Mouse (Mus musculus) Patski (cell line): ENCODE measurements around the gene Parp16. TPM values are rescaled to one million over a fixed set of nuclear protein-coding genes. Genes with fewer than 3 reads are reported as not detected.

Experiments
- ATAC-seq: fragments of 100-300 bp; one replicate; pipeline ENCODE4 v1.8.0; 2021
- CTCF ChIA-PET: fragments of 350-600 bp; sonication (Branson Sonifier 250); formaldehyde crosslinking; loops from one replicate; lab custom pipeline; 2022; ENCODE audit warnings: inconsistent platforms; lab: Charles Lee
- POLR2A ChIA-PET: fragments of 350-600 bp; sonication (Branson Sonifier 250); formaldehyde crosslinking; loops from one replicate; lab custom pipeline; 2022; ENCODE audit warnings: antibody characterized with exemption, inconsistent platforms; lab: Charles Lee
- DNase-seq: peaks from one replicate; pipeline ENCODE4 v3.0.0-alpha.2; 2011; ENCODE audit warnings: low read depth, low spot score
- H3K27me3 ChIP-seq: fragments of 371-371 bp; one replicate; pipeline ENCODE4 v1.5.1; 2021
- CTCF ChIP-seq: fragments of 100-300 bp; IDR thresholded peaks from one replicate; pipeline ENCODE4 v1.5.1; 2021
- in situ Hi-C: fragments of 300-500 bp; cut with MboI; formaldehyde crosslinking; loops from 3 replicates; pipeline ENCODE4 v1.11.1; 2018; ENCODE audit warnings: low pct_unique_long_range_greater_than_20kb, mixed read lengths
- polyA plus RNA-seq: library from polyadenylated mRNA; unstranded; gene quantifications from one replicate; pipeline ENCODE4 v1.2.3, GENCODE M21; 2021

Parp16 gene
- polyA plus RNA-seq, 1 experiment from 2014 or later, result 7.0 TPM

DNA sequence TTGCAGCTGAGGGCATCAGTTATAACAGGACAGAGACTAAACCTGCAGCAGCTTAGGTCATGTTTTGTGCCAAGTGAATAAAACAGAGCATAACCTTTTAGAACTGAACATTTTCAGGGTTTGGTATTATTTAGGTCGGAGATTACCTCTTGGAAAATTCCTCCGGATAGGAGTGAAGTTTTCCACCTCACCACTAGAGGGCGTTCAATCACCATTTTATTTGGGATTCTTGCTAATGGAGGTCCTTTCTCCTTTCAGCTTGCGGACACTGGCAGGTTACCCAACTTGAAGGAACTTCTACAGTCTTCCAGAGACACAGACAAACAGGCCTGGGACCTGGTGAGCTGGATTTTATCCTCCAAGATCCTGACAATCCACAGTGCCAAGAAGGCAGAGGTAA is 30.6 kb downstream of the Parp16 start:
- POLR2A ChIA-PET, result no interaction called here
- no peak for DNase-seq

DNA sequence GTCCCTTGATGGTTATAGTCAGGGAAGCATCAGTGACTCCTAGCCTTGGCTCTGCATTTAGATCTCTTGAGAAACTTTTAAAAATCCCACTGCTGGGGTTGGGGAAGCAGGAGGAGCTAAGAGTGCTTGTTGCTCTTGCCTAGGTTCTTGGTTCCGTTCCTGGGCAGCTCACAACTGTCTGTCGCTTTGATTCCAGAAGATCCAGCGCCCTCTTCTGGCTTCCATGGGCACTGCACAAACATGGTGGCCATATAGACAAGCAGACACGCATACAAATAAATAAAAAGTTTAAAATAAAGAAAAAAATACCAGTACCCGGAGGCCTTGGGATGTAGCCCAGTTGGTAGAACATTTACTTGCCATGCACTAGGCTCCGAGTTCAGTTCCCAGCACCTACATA is 35.1 kb downstream of the Parp16 start:
- ATAC-seq (no peak), DNase-seq (no peak)
- in situ Hi-C loops, result no loop called here
- ChIA-PET POLR2A (no interaction called here), CTCF (interaction anchor here (2.3 kb wide), 1 partner anchor 33 kb away, joined by 7 read pairs; no protein-coding TSS in a partner anchor)
- no peak for TF ChIP-seq CTCF
- no peaks in the 10 kb centered on the region for H3K27me3 ChIP-seq

More for the DNA sequence above, 30.6 kb downstream of the Parp16 start:
- in situ Hi-C loops, result loop anchor here (10.0 kb wide), 1 partner anchor 199 kb away; the partner anchor contains the start of gene Slc51b
- no peak for ATAC-seq
- H3K27me3 ChIP-seq, result no peaks in the 10 kb centered on the region
- peak; percentile 73 for TF ChIP-seq CTCF
- CTCF ChIA-PET, result interaction anchor here (0.7 to 2.8 kb wide), 5 partner anchors 10 to 91 kb away, joined by 3 to 19 read pairs (median 5); no protein-coding TSS in a partner anchor

GRCm38 (mm10) chr9:65231284-65231683 is 36.1 kb downstream of the Parp16 start:
- TF ChIP-seq CTCF, result no peak
- no peak for DNase-seq
- POLR2A ChIA-PET, result no interaction called here
- no peaks in the 10 kb centered on the region for H3K27me3 ChIP-seq
- CTCF ChIA-PET, result no interaction called here
- no peak for ATAC-seq
- in situ Hi-C loops, result no loop called here

DNA sequence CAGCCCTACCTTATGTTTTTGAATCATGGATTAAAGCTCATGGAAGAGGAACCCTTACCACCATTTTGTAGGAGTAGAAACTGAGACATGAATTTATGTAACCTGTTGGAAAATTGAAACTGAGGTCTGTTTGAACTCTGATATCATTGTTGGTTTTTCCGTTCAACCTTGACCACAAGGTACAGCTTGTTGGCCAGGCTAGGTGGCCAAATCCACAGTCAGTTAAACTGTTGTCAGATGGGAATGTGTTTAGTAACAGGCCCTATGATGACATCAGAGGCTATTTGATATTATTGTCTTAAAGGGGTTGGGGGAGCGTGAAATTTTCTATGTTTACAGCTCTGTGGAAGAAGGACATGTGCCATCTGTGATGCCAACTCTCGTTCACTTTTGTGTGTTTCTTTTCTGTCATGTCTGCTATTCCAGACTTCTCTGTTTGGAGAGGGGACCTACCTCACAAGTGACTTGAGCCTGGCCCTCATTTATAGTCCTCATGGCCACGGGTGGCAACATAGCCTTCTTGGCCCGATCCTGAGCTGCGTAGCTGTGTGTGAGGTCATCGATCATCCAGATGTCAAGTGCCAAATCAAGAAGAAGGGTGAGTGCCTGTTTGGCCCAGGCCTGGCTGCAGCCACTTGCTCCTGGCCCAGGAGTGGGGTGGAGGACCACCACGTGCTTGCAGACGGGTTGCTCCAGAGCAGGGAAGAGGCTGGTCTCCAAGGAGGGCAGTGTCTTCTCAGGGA is 38.3 kb downstream of the Parp16 start:
- ChIA-PET POLR2A (interaction anchor here (0.5 to 0.6 kb wide), 3 partner anchors 32 to 528 kb away, joined by 3 to 4 read pairs (median 3); no protein-coding TSS in a partner anchor), CTCF (interaction anchor here (0.7 kb wide), 1 partner anchor 51 kb away, joined by 3 read pairs; no protein-coding TSS in a partner anchor)
- ATAC-seq (peak; percentile 19), DNase-seq (no peak)
- no peaks in the 10 kb centered on the region for H3K27me3 ChIP-seq
- TF ChIP-seq CTCF, result no peak
- in situ Hi-C loops, result no loop called here

DNA sequence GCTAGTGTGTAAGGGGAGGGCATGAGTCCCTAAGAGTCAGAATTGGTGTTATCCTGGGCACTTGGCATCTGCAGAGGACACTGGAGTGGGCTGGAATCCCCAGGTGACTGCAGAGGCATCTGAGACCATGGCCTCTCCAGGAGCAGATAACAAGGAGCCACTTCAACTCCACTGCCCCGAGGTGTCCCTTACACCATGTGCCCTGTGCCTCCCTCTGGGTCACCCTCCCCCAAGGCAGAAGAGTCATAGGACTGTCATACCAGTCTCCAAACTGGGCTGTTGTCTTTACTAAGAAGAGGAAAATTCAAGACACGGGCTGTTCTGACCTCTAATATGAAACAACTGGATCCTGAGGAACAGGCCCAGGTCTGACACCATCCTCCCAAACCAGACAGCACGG is 39.6 kb downstream of the Parp16 start:
- H3K27me3 ChIP-seq, result no peaks in the 10 kb centered on the region
- in situ Hi-C loops, result loop anchor here (5.0 kb wide), 1 partner anchor 43 kb away; no protein-coding TSS in a partner anchor
- POLR2A ChIA-PET, result interaction anchor here (1.7 kb wide), 1 partner anchor 15 kb away, joined by 8 read pairs; no protein-coding TSS in a partner anchor
- no peak for TF ChIP-seq CTCF
- DNase-seq (no peak), ATAC-seq (no peak)
- CTCF ChIA-PET, result interaction anchor here (1.6 kb wide), 1 partner anchor 33 kb away, joined by 3 read pairs; no protein-coding TSS in a partner anchor

- TF ChIP-seq CTCF, result no peak
- ATAC-seq (no peak), DNase-seq (no peak)
- in situ Hi-C loops, result loop anchor here (5.0 kb wide), 1 partner anchor 42 kb away; no protein-coding TSS in a partner anchor
- POLR2A ChIA-PET, result interaction anchor here (1.7 kb wide), 1 partner anchor 15 kb away, joined by 8 read pairs; no protein-coding TSS in a partner anchor
- CTCF ChIA-PET, result interaction anchor here (1.6 kb wide), 1 partner anchor 32 kb away, joined by 3 read pairs; no protein-coding TSS in a partner anchor
- H3K27me3 ChIP-seq, result no peaks in the 10 kb centered on the region
These were observed 40.4 kb downstream of the Parp16 start for GRCm38 (mm10) chr9:65235601-65236000.

DNA sequence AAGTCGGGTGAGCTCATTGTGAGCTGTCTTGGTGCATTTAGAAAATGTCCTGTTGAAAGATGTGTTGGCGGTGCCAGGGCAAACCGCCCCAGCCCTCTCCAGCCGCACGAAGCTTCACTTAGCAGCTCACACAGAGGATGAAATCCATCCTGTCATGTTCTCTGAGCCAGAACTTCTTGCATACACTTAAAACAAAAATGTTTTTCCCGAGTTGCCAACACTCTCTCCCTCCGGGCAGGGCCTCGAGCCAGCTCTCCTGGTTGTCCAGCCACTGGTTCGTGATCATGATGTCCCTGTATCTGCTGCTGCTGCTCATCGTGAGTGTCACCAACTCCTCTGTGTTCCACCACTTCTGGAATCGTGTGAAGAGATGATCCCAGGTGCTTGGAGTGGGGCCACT is 42.5 kb downstream of the Parp16 start:
- no peak for TF ChIP-seq CTCF
- DNase-seq (no peak), ATAC-seq (no peak)
- CTCF ChIA-PET, result interaction anchor here (1.2 to 1.4 kb wide), 2 partner anchors 11 to 22 kb away, joined by 5 read pairs; no protein-coding TSS in a partner anchor
- H3K27me3 ChIP-seq, result no peaks in the 10 kb centered on the region
- POLR2A ChIA-PET, result no interaction called here
- in situ Hi-C loops, result loop anchor here (5.0 kb wide), 1 partner anchor 40 kb away; no protein-coding TSS in a partner anchor

- ATAC-seq, result no peak
- CTCF ChIA-PET, result no interaction called here
- POLR2A ChIA-PET, result no interaction called here
- H3K27me3 ChIP-seq, result no peaks in the 10 kb centered on the region
- no peak for DNase-seq
- in situ Hi-C loops, result loop anchor here (5.0 kb wide), 1 partner anchor 39 kb away; no protein-coding TSS in a partner anchor
- no peak for TF ChIP-seq CTCF
These were observed 43.1 kb downstream of the Parp16 start for GRCm38 (mm10) chr9:65238191-65238760.

DNA sequence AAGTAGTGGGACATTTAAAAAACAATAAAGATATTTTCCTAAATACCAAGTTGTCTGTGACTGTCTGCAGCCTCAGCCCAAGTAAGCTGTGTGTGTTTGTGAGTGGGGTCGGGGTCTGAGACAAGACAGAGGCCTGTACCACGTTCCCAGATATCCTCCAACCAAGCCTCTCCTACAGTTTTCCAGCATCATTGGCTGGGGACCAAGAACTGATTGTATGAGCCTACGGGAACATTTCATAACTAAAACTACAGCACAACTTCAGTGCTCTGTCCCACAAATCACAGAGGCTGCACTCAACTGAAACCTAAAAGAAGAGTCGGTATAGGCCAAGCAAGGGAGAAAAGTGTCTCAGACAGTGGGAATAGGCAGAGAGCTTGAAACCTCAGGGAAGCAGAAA is 44.0 kb downstream of the Parp16 start:
- no peaks in the 10 kb centered on the region for H3K27me3 ChIP-seq
- no peak for TF ChIP-seq CTCF
- ATAC-seq (no peak), DNase-seq (no peak)
- ChIA-PET POLR2A (no interaction called here), CTCF (no interaction called here)
- in situ Hi-C loops, result loop anchor here (5.0 kb wide), 1 partner anchor 38 kb away; no protein-coding TSS in a partner anchor

- no peaks in the 10 kb centered on the region for H3K27me3 ChIP-seq
- DNase-seq, result no peak
- ChIA-PET POLR2A (no interaction called here), CTCF (no interaction called here)
- no peak for ATAC-seq
- TF ChIP-seq CTCF, result no peak
- in situ Hi-C loops, result loop anchor here (5.0 kb wide), 1 partner anchor 38 kb away; no protein-coding TSS in a partner anchor
These were observed 44.6 kb downstream of the Parp16 start for GRCm38 (mm10) chr9:65239731-65240130.
